Mouse (Mus musculus) urinary bladder, adult 2 months (tissue): ENCODE data around the gene Cct8. TPM values are rescaled to one million over a fixed set of nuclear protein-coding genes. Genes with fewer than 3 reads are reported as not detected.
"Not testable (repeated sequence)": the region's sequence is repeated elsewhere in the genome, so short reads cannot be mapped to it uniquely, and the experiment has no call there.

Source experiments
- DNase-seq: peaks from one replicate; pipeline ENCODE4 v3.0.0; 2022; ENCODE audit warnings: low spot score
- polyA plus RNA-seq: library from polyadenylated mRNA; depleted of rRNA; stranded (reverse); fragments of >200 nt; gene quantifications from 2 replicates; pipeline ENCODE4 v1.2.3, GENCODE M21; 2012; rRNA removed

Cct8 gene
- polyA plus RNA-seq, result 119 and 127 TPM in 2 replicates

GRCm38 (mm10) chr16:87495716-87496447, at the start of gene Cct8:
Cct8 (minus strand) TSS chr16:87495873.
- peak; percentile 87 for DNase-seq

- no peak for DNase-seq
Observed at GRCm38 (mm10) chr16:87528755-87529154, 33.1 kb upstream of the Cct8 start.

- DNase-seq, result no peak
Observed at GRCm38 (mm10) chr16:87527553-87528249, 32.0 kb upstream of the Cct8 start.

- DNase-seq, result no peak
Observed at GRCm38 (mm10) chr16:87524228-87524627, 28.6 kb upstream of the Cct8 start.

GRCm38 (mm10) chr16:87512331-87512730, 16.7 kb upstream of the Cct8 start:
- no peak for DNase-seq

- DNase-seq, result no peak
Observed at GRCm38 (mm10) chr16:87511706-87512105, 16.0 kb upstream of the Cct8 start.

- no peak for DNase-seq
Observed at GRCm38 (mm10) chr16:87501304-87502078, 5.8 kb upstream of the Cct8 start.

- DNase-seq, result no peak
Observed at GRCm38 (mm10) chr16:87499556-87499955, 3.9 kb upstream of the Cct8 start.

- DNase-seq, result no peak
Observed at GRCm38 (mm10) chr16:87497171-87497570, 1.5 kb upstream of the Cct8 start.

- DNase-seq, result no peak
Observed at GRCm38 (mm10) chr16:87496728-87497127, 1.1 kb upstream of the Cct8 start.

GRCm38 (mm10) chr16:87494955-87495655, 568 bp downstream of the Cct8 start:
- no peak for DNase-seq

GRCm38 (mm10) chr16:87492191-87492792, 3.4 kb downstream of the Cct8 start:
- DNase-seq, result not testable (repeated sequence)

- no peak for DNase-seq
Observed at GRCm38 (mm10) chr16:87488605-87489004, 7.1 kb downstream of the Cct8 start.

- DNase-seq, result no peak
Observed at GRCm38 (mm10) chr16:87486739-87487138, 8.9 kb downstream of the Cct8 start.

- DNase-seq, result no peak
Observed at GRCm38 (mm10) chr16:87484367-87484766, 11.3 kb downstream of the Cct8 start.

GRCm38 (mm10) chr16:87470579-87470978, 25.1 kb downstream of the Cct8 start:
- DNase-seq, result no peak

GRCm38 (mm10) chr16:87458752-87459151, 36.9 kb downstream of the Cct8 start:
- no peak for DNase-seq

- DNase-seq, result no peak
Observed at GRCm38 (mm10) chr16:87455180-87455611, 40.5 kb downstream of the Cct8 start.

GRCm38 (mm10) chr16:87454419-87455179, 41.1 kb downstream of the Cct8 start, which contains the start of gene Usp16:
Usp16 (plus strand) TSS chr16:87454703.
- DNase-seq, result peak; percentile 93

- no peak for DNase-seq
Observed at GRCm38 (mm10) chr16:87453226-87453625, 42.4 kb downstream of the Cct8 start.
